In genomic region chr7:128359741-128360140, GRCm38 (mm10) we compare ENCODE assay signal across 14 mouse cellular contexts. TPM values are rescaled to one million over a fixed set of nuclear protein-coding genes. Genes with fewer than 3 reads are reported as not detected.
A peak's percentile ranks its signal among the peaks of the same experiment; 100 is the strongest.
DNase-seq lines count a peak whose midpoint lies in the region; ATAC-seq and TF ChIP-seq lines count a peak whose summit lies in the region.
"Had no signal": no experiment of that assay in that cellular context is flagged by ENCODE, and none has a peak within 500 bp of the region (broad histone marks: within the 10 kb centered on the region; RNA-seq: fewer than 3 reads in every experiment).

No protein-coding gene starts in this region.

- H3K36me3 ChIP-seq in forebrain, embryonic 11.5 days (ENCODE audit: control insufficient read depth, insufficient read depth, low read length), result no peaks in the 10 kb centered on the region
- no peaks in the 10 kb centered on the region for H3K36me3 ChIP-seq in forebrain, postnatal 0 days (ENCODE audit: insufficient read depth)
- no peaks in the 10 kb centered on the region for H3K36me3 ChIP-seq in lung, embryonic 14.5 days (ENCODE audit: insufficient read depth)
- no peaks in the 10 kb centered on the region for H3K36me3 ChIP-seq in hindbrain, embryonic 13.5 days
- H3K36me3 ChIP-seq: forebrain, embryonic 15.5 days; heart, embryonic 12.5 days; hindbrain, embryonic 15.5 days had no signal

- no peak overlapping the region for H3K4me3 ChIP-seq in forebrain, embryonic 11.5 days (ENCODE audit: low read depth, low read length)
- no peak overlapping the region for H3K4me3 ChIP-seq in forebrain, postnatal 0 days (ENCODE audit: low read depth, low read length)
- H3K4me3 ChIP-seq in lung, embryonic 14.5 days (ENCODE audit: low read depth, low read length), result no peak overlapping the region
- H3K4me3 ChIP-seq in bone marrow macrophage, adult 2 months (ENCODE audit: insufficient read depth, low read length), result no peak overlapping the region
- no peak overlapping the region for H3K4me3 ChIP-seq in hindbrain, embryonic 13.5 days
- H3K4me3 ChIP-seq: forebrain, embryonic 15.5 days; heart, embryonic 12.5 days; hindbrain, embryonic 15.5 days had no signal

- TF ChIP-seq CTCF in forebrain, postnatal 0 days (IDR thresholded peaks at IDR 0.05; ENCODE audit: low read depth), result no peak
- peak; percentile 37; the same call in 1 of the 2 replicates for TF ChIP-seq CTCF in lung, embryonic 14.5 days (IDR thresholded peaks at IDR 0.05; ENCODE audit: low read depth)
- TF ChIP-seq CTCF in bone marrow macrophage, adult 2 months (IDR thresholded peaks at IDR 0.05; ENCODE audit: low read depth, low read length), result no peak; the same call in 1 of the 2 replicates

- 82% methylated on average over 9 of the region's 9 CpGs for WGBS in forebrain, embryonic 11.5 days
- 82% methylated on average over 9 of the region's 9 CpGs for WGBS in forebrain, postnatal 0 days
- WGBS in lung, embryonic 14.5 days, result 64% methylated on average over 9 of the region's 9 CpGs
- WGBS in hindbrain, embryonic 13.5 days, result 88% methylated on average over 9 of the region's 9 CpGs

- ATAC-seq in forebrain, embryonic 11.5 days (replicated peaks; ENCODE audit: low FRiP score), result no peak
- ATAC-seq in forebrain, postnatal 0 days, result no peak
- no peak for ATAC-seq in lung, embryonic 14.5 days (ENCODE audit: insufficient read depth)
- ATAC-seq in megakaryocyte, adult 5-6 weeks (ENCODE audit: poor library complexity, severe bottlenecking), result no peak
- ATAC-seq in hindbrain, embryonic 13.5 days (ENCODE audit: low FRiP score), result no peak
- ATAC-seq: forebrain, embryonic 15.5 days had no signal

- peak; percentile 28 for DNase-seq in forebrain, embryonic 11.5 days (ENCODE audit: low spot score)
- DNase-seq in forebrain, postnatal 0 days, result no peak
- no peak for DNase-seq in lung, embryonic 14.5 days
- DNase-seq in lung, postnatal 36 days, result no peak
- DNase-seq in thymus, postnatal 0 days (ENCODE audit: low spot score), result peak; percentile 67
- DNase-seq: adrenal gland, postnatal 25 days; cerebellum, adult 18-20 months; lung, postnatal 10 days had no signal

- no peaks in the 10 kb centered on the region for H3K27me3 ChIP-seq in forebrain, embryonic 11.5 days (ENCODE audit: control insufficient read depth, insufficient read depth, low read length)
- no peaks in the 10 kb centered on the region for H3K27me3 ChIP-seq in forebrain, postnatal 0 days (ENCODE audit: insufficient read depth, low read length)
- no peaks in the 10 kb centered on the region for H3K27me3 ChIP-seq in lung, embryonic 14.5 days (ENCODE audit: insufficient read depth, low read length)
- H3K27me3 ChIP-seq in hindbrain, embryonic 13.5 days, result no peaks in the 10 kb centered on the region
- H3K27me3 ChIP-seq: forebrain, embryonic 15.5 days; heart, embryonic 12.5 days; hindbrain, embryonic 15.5 days had no signal

- TF ChIP-seq POLR2A in bone marrow macrophage, adult 2 months (IDR thresholded peaks at IDR 0.05; ENCODE audit: borderline replicate concordance, low read depth, low read length), result no peak

- no peak overlapping the region for H3K9ac ChIP-seq in forebrain, embryonic 11.5 days (ENCODE audit: low read length)
- no peak overlapping the region for H3K9ac ChIP-seq in forebrain, postnatal 0 days
- H3K9ac ChIP-seq in lung, embryonic 14.5 days, result no peak overlapping the region
- H3K9ac ChIP-seq in hindbrain, embryonic 13.5 days, result no peak overlapping the region
- H3K9ac ChIP-seq: forebrain, embryonic 15.5 days; heart, embryonic 12.5 days; hindbrain, embryonic 15.5 days had no signal

- no peaks in the 10 kb centered on the region for H3K4me1 ChIP-seq in forebrain, embryonic 11.5 days (replicated peaks; ENCODE audit: control insufficient read depth, insufficient read depth, low read length)
- no peaks in the 10 kb centered on the region for H3K4me1 ChIP-seq in forebrain, postnatal 0 days (ENCODE audit: insufficient read depth)
- H3K4me1 ChIP-seq in lung, embryonic 14.5 days (ENCODE audit: insufficient read depth), result no peaks in the 10 kb centered on the region
- peaks cover 35% of the 10 kb centered on the region for H3K4me1 ChIP-seq in bone marrow macrophage, adult 2 months (ENCODE audit: control insufficient read depth, insufficient read depth, low read length)
- no peaks in the 10 kb centered on the region for H3K4me1 ChIP-seq in hindbrain, embryonic 13.5 days (replicated peaks)
- H3K4me1 ChIP-seq: forebrain, embryonic 15.5 days; hindbrain, embryonic 15.5 days had no signal

- no peak overlapping the region for H3K27ac ChIP-seq in forebrain, embryonic 11.5 days (ENCODE audit: low read depth, low read length)
- no peak overlapping the region for H3K27ac ChIP-seq in forebrain, postnatal 0 days (ENCODE audit: low read depth, low read length)
- H3K27ac ChIP-seq in lung, embryonic 14.5 days (ENCODE audit: low read depth), result no peak overlapping the region
- H3K27ac ChIP-seq in bone marrow macrophage, adult 2 months (ENCODE audit: insufficient read depth, low read depth, low read length), result peak overlapping the region; percentile 63
- no peak overlapping the region for H3K27ac ChIP-seq in hindbrain, embryonic 13.5 days
- H3K27ac ChIP-seq: forebrain, embryonic 15.5 days; hindbrain, embryonic 15.5 days had no signal

- H3K4me2 ChIP-seq in forebrain, embryonic 11.5 days (ENCODE audit: low read depth, low read length, severe bottlenecking), result no peak overlapping the region
- no peak overlapping the region for H3K4me2 ChIP-seq in forebrain, postnatal 0 days (ENCODE audit: low read depth)
- H3K4me2 ChIP-seq in lung, embryonic 14.5 days, result no peak overlapping the region
- no peak overlapping the region for H3K4me2 ChIP-seq in hindbrain, embryonic 13.5 days
- H3K4me2 ChIP-seq: forebrain, embryonic 15.5 days; heart, embryonic 12.5 days; hindbrain, embryonic 15.5 days had no signal

- H3K9me3 ChIP-seq in forebrain, embryonic 11.5 days (ENCODE audit: control insufficient read depth, low read length), result no peaks in the 10 kb centered on the region
- H3K9me3 ChIP-seq in forebrain, postnatal 0 days (ENCODE audit: low read length), result no peaks in the 10 kb centered on the region
- no peaks in the 10 kb centered on the region for H3K9me3 ChIP-seq in lung, embryonic 14.5 days (ENCODE audit: low read depth, low read length)
- H3K9me3 ChIP-seq in hindbrain, embryonic 13.5 days, result no peaks in the 10 kb centered on the region
- H3K9me3 ChIP-seq: forebrain, embryonic 15.5 days; heart, embryonic 12.5 days; hindbrain, embryonic 15.5 days had no signal

RNA-seq across cellular contexts. Expression of gene Rgs10, which starts 58.8 kb away (rescaled TPM):
- polyA plus RNA-seq in forebrain, embryonic 11.5 days (2014; fragmentation: Nextera tagmentation; extraction: Ambion mirVana), result 6.0 and 6.6 TPM in 2 replicates
- total RNA-seq in forebrain, postnatal 0 days (2014; rRNA removed), result 53.2 and 54.5 TPM in 2 replicates
- polyA plus RNA-seq in forebrain, postnatal 0 days (2015; fragmentation: Nextera tagmentation; extraction: Ambion mirVana), result 51.7 and 64.2 TPM in 2 replicates
- 31.1 and 31.2 TPM in 2 replicates for polyA plus RNA-seq in lung, embryonic 14.5 days (2014; fragmentation: Nextera tagmentation; extraction: Ambion mirVana)
- 731 and 826 TPM in 2 replicates for polyA plus RNA-seq in bone marrow macrophage, adult 2 months (2012; ENCODE audit: insufficient read depth, insufficient read length, missing spikeins)
- 243 and 265 TPM in 2 replicates for polyA plus RNA-seq in thymus, postnatal 0 days (2015; fragmentation: Nextera tagmentation; extraction: Ambion mirVana)
- 155 and 159 TPM in 2 replicates for total RNA-seq in megakaryocyte, adult 5-6 weeks (2015)
- 158 and 165 TPM in 2 replicates for total RNA-seq in megakaryocyte, adult 5-6 weeks (2017)
- 34.0 and 40.2 TPM in 2 replicates for polyA plus RNA-seq in hindbrain, embryonic 13.5 days (2015; fragmentation: Nextera tagmentation; extraction: Ambion mirVana)

Comparison
In these comparisons a context has a peak if more than half of its experiments do, and no peak if none do; other contexts are left out.
1. DNase-seq: peak in forebrain, embryonic 11.5 days (single experiment) and thymus, postnatal 0 days (single experiment); none in forebrain, postnatal 0 days (single experiment), lung, embryonic 14.5 days (single experiment) and lung, postnatal 36 days (single experiment).